Mouse (Mus musculus) cerebellum, postnatal 10 days (tissue): ENCODE measurements around the gene Kif26a.

Source experiments
- DNase-seq, 2 experiments: peaks; one replicate each; pipeline ENCODE4 v3.0.0; 2021; ENCODE audit warnings: mixed read lengths in 2 of 2

The Kif26a gene

GRCm38 (mm10) chr12:112145875-112146651, at the start of gene Kif26a:
Gene Kif26a, plus strand, starts transcription at chr12:112146208.
- peak; percentile 46 to 56 for DNase-seq

GRCm38 (mm10) chr12:112096733-112097117, 49.3 kb upstream of the Kif26a start:
- no peak for DNase-seq

GRCm38 (mm10) chr12:112100106-112100505, 45.9 kb upstream of the Kif26a start:
- DNase-seq: no peak

- DNase-seq: no peak
Measured at GRCm38 (mm10) chr12:112101045-112101444, 45.0 kb upstream of the Kif26a start.

- DNase-seq: no peak
Measured at GRCm38 (mm10) chr12:112103179-112103578, 42.8 kb upstream of the Kif26a start.

- DNase-seq: no peak
Measured at GRCm38 (mm10) chr12:112104890-112105289, 41.1 kb upstream of the Kif26a start.

- peak in 1 of 2 experiments; percentile 27 for DNase-seq
Measured at GRCm38 (mm10) chr12:112106541-112106971, 39.5 kb upstream of the Kif26a start, which contains the start of gene Aspg. Gene Aspg, plus strand, starts transcription at chr12:112106679.

GRCm38 (mm10) chr12:112107685-112108084, 38.3 kb upstream of the Kif26a start:
- DNase-seq: peak in 1 of 2 experiments; percentile 1

- no peak for DNase-seq
Measured at GRCm38 (mm10) chr12:112108696-112109445, 37.1 kb upstream of the Kif26a start.

GRCm38 (mm10) chr12:112109701-112110100, 36.3 kb upstream of the Kif26a start:
- DNase-seq: no peak

GRCm38 (mm10) chr12:112111323-112111722, 34.7 kb upstream of the Kif26a start:
- no peak for DNase-seq

GRCm38 (mm10) chr12:112112235-112112634, 33.8 kb upstream of the Kif26a start:
- no peak for DNase-seq

GRCm38 (mm10) chr12:112112686-112113396, 33.2 kb upstream of the Kif26a start:
- DNase-seq: no peak

- DNase-seq: peak; percentile 93 to 95
Measured at GRCm38 (mm10) chr12:112113710-112114109, 32.3 kb upstream of the Kif26a start.

- peak in 1 of 2 experiments; percentile 7 for DNase-seq
Measured at GRCm38 (mm10) chr12:112117006-112117405, 29.0 kb upstream of the Kif26a start.

- DNase-seq: no peak
Measured at GRCm38 (mm10) chr12:112117649-112118048, 28.4 kb upstream of the Kif26a start.

GRCm38 (mm10) chr12:112121188-112121587, 24.8 kb upstream of the Kif26a start:
- no peak for DNase-seq

GRCm38 (mm10) chr12:112125903-112126302, 20.1 kb upstream of the Kif26a start:
- DNase-seq: no peak

GRCm38 (mm10) chr12:112126931-112127635, 18.9 kb upstream of the Kif26a start:
- DNase-seq: no peak

GRCm38 (mm10) chr12:112128526-112128925, 17.5 kb upstream of the Kif26a start:
- no peak for DNase-seq

- DNase-seq: no peak
Measured at GRCm38 (mm10) chr12:112129300-112129856, 16.6 kb upstream of the Kif26a start.
